Mouse (Mus musculus): ENCODE measurements around the gene Cuedc1. TPM values are rescaled to one million over a fixed set of nuclear protein-coding genes. Genes with fewer than 3 reads are reported as not detected.

Gene Cuedc1
- polyA plus RNA-seq, 1 experiment from 2014 or later: 42.0 TPM

DNA sequence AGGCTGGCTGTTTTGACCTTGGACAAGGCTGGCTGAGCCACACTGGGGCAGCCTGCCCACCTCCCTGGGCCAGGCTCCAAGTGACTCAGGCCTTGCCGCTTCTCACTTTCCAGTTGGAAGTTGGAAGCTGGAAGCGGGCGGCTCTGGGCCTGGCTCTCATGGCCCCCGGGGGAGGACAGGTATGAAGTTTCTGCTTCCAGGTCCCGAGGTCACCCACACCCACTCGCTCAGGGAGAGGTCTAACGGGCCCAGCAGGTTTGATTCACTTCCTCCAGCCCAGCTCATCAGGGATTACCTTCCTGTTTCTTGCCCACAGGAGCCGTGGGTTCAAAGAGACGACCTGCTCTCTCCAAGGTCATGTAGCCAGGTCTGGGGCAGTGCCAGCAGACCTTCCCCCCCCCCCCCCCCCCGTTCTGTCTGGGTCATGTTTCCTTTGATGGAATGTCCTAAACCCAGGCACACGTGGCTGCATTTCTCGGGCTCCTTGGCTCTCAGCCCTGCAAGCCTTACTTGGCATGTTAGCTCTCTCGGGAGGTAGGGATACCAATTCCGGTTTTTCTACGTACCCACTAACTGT lies 67.0 kb downstream of the Cuedc1 start:
- Histone ChIP-seq H3K27me3 (peaks cover 12% of the 10 kb centered on the region), H3K9me3 (no peaks in the 10 kb centered on the region), H3K9ac (peak overlapping the region; percentile 25; the same call in 1 of the 2 replicates), H3K4me1 (peaks cover 50% of the 10 kb centered on the region), H3K4me3 (no peak overlapping the region), H3K4me2 (replicated peaks) (peak overlapping the region; percentile 13; the same call in 1 of the 2 replicates), H3K27ac (peak overlapping the region; percentile 85), H3K36me3 (0 out of 2 replicates have a peak, but pooled peaks cover 1% of the 10 kb centered on the region)
- 16% methylated on average over 15 of the region's 15 CpGs for WGBS
- no peak for ATAC-seq (ENCODE audit: insufficient number of reproducible peaks, insufficient read depth, low FRiP score, low TSS enrichment)

DNA sequence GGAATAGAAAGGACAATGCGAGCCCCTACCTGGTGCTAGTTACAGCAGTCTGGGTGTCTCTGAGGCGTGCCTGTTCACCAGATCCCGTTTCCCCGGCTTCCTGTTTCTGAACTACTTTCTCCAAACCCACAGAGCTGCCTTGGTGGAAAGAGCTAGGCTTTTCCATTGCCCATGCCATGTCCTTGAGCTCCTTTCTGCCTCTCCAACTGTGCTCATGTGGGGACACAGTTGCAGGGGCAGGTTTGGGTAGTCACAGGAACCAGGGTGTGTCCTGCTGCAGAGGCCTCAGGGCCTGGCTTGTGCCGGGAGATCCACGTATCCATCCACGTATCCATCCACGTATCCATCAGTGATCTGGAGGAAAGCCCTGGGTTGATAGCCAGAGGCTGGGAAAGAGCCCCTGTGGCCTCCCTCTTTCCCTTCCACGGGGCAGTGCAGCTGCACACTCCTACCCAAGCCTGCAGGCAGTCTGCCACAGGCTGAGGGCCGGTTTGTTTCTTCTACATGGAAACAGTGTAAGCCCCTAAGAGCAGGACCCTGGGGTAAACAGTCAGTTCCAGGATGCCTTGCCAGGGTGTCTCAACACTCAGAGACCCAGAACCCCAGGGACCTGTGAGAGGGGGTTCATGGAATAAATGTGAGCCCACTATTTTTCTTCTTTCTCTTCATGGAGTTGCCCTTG lies 68.0 kb downstream of the Cuedc1 start:
- no peak overlapping the region for H3K4me2 ChIP-seq (replicated peaks)

DNA sequence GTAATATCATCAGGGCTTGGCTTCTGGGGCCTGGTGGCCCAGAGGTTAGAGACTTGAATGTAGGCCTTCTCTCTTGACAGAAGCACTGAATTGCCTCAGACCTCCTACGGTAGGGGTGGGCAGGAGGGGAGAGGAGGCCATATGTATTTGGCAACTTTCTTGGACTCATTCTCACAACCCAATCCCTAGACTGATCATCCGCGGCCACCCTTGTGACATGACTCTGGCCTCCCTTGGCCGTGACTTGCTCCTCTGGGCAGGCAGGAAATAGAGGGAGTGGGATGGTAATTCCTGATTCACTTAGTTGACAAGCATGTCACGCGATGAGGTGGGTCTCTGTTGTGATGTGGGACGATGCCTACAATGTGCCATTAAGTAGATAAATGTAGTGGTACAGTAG lies 68.6 kb downstream of the Cuedc1 start:
- Histone ChIP-seq H3K9me3 (no peaks in the 10 kb centered on the region), H3K9ac (no peak overlapping the region), H3K27me3 (peaks cover 15% of the 10 kb centered on the region), H3K4me3 (no peak overlapping the region), H3K4me1 (peaks cover 41% of the 10 kb centered on the region), H3K36me3 (0 out of 2 replicates have a peak, but pooled peaks cover 3% of the 10 kb centered on the region), H3K4me2 (replicated peaks) (no peak overlapping the region), H3K27ac (no peak overlapping the region)
- WGBS: 87% methylated on average over 7 of the region's 7 CpGs
- no peak for ATAC-seq (ENCODE audit: insufficient number of reproducible peaks, insufficient read depth, low FRiP score, low TSS enrichment)

More for the DNA sequence above, 68.0 kb downstream of the Cuedc1 start:
- H3K36me3 ChIP-seq: 0 out of 2 replicates have a peak, but pooled peaks cover 3% of the 10 kb centered on the region
- no peak for ATAC-seq (ENCODE audit: insufficient number of reproducible peaks, insufficient read depth, low FRiP score, low TSS enrichment)
- no peak overlapping the region for H3K4me3 ChIP-seq
- H3K27me3 ChIP-seq: peaks cover 15% of the 10 kb centered on the region
- H3K27ac ChIP-seq: peak overlapping the region; percentile 85
- H3K9ac ChIP-seq: no peak overlapping the region
- no peaks in the 10 kb centered on the region for H3K9me3 ChIP-seq
- H3K4me1 ChIP-seq: peaks cover 45% of the 10 kb centered on the region
- WGBS: 52% methylated on average over 10 of the region's 10 CpGs

DNA sequence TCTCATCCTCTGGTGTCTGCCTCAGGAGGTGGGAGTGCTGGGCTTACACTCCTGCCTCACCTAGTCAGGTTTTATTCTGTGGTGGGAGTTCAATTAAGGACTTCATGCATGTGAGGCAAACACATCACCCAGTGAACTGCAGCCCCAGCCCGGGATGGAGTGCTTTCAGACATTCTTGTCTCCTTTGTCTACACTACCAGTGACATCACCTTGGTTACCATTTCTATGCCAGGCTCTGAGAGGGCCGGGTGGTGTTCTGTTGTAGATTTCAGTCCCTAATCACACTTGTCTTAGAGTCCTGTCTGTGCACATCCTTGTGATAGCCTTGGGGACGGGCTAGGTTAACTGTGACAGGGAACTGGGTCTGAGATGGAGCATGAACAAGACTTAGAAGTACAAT lies 70.8 kb downstream of the Cuedc1 start:
- H3K27ac ChIP-seq: no peak overlapping the region
- peaks cover 51% of the 10 kb centered on the region for H3K4me1 ChIP-seq
- 0 out of 2 replicates have a peak, but pooled peaks cover 3% of the 10 kb centered on the region for H3K36me3 ChIP-seq
- no peak overlapping the region for H3K4me2 ChIP-seq (replicated peaks)
- no peak overlapping the region for H3K9ac ChIP-seq
- no peak for ATAC-seq (ENCODE audit: insufficient number of reproducible peaks, insufficient read depth, low FRiP score, low TSS enrichment)
- 66% methylated on average over 3 of the region's 3 CpGs for WGBS
- no peak overlapping the region for H3K4me3 ChIP-seq
- peaks cover 15% of the 10 kb centered on the region for H3K27me3 ChIP-seq
- H3K9me3 ChIP-seq: no peaks in the 10 kb centered on the region

DNA sequence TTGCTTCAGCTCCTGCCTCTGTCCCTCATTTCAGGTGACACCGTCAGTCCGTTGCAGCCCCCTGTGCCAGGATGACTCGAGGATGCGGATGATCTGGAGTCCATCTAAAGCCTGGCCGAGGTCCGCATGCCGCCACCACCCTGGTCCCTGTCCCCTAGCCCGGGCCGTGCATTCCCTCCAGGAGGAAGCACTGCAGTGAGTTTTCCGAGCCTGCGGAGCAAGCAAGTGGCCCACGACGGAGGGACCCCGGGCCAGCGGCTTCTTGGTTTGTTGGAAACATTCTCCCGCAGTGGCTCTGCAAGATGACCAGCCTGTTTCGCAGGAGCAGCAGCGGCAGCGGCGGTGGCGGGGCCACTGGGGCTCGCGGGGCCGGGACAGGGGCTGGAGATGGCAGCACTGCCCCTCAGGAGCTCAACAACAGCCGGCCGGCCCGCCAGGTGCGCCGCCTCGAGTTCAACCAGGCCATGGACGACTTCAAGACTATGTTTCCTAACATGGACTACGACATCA lies 71.7 kb downstream of the Cuedc1 start:
- H3K4me3 ChIP-seq: no peak overlapping the region
- H3K36me3 ChIP-seq: 0 out of 2 replicates have a peak, but pooled peaks cover 3% of the 10 kb centered on the region
- no peak overlapping the region for H3K4me2 ChIP-seq (replicated peaks)
- H3K27ac ChIP-seq: no peak overlapping the region
- no peaks in the 10 kb centered on the region for H3K9me3 ChIP-seq
- H3K4me1 ChIP-seq: peaks cover 53% of the 10 kb centered on the region
- peaks cover 15% of the 10 kb centered on the region for H3K27me3 ChIP-seq
- no peak for ATAC-seq (ENCODE audit: insufficient number of reproducible peaks, insufficient read depth, low FRiP score, low TSS enrichment)
- WGBS: 16% methylated on average over 32 of the region's 32 CpGs
- no peak overlapping the region for H3K9ac ChIP-seq

DNA sequence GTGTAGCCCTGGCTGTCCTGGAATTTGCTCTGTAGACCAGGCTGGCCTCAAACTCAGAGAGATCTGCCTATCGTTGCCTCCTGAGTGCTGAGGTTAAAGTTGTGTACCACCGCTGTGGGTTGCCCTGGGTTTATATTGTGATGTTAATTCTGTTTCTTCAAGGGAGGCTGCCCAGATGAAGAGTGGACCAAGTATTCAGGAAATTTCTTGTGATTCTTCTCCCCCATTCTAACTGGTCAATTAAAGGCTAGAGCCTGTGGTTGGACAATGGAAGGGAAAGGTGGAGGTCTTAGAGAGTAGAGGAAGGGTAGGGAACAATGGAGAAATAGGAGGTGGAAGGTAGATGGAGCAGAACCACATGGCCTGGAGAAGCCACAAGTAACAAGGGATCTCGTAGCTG lies 72.7 kb downstream of the Cuedc1 start:
- 0 out of 2 replicates have a peak, but pooled peaks cover 3% of the 10 kb centered on the region for H3K36me3 ChIP-seq
- ATAC-seq (ENCODE audit: insufficient number of reproducible peaks, insufficient read depth, low FRiP score, low TSS enrichment): no peak
- H3K9ac ChIP-seq: no peak overlapping the region
- peaks cover 15% of the 10 kb centered on the region for H3K27me3 ChIP-seq
- H3K27ac ChIP-seq: no peak overlapping the region
- H3K9me3 ChIP-seq: no peaks in the 10 kb centered on the region
- no peak overlapping the region for H3K4me2 ChIP-seq (replicated peaks)
- WGBS: 77% methylated on average over 3 of the region's 3 CpGs
- H3K4me1 ChIP-seq: peaks cover 43% of the 10 kb centered on the region
- H3K4me3 ChIP-seq: no peak overlapping the region

DNA sequence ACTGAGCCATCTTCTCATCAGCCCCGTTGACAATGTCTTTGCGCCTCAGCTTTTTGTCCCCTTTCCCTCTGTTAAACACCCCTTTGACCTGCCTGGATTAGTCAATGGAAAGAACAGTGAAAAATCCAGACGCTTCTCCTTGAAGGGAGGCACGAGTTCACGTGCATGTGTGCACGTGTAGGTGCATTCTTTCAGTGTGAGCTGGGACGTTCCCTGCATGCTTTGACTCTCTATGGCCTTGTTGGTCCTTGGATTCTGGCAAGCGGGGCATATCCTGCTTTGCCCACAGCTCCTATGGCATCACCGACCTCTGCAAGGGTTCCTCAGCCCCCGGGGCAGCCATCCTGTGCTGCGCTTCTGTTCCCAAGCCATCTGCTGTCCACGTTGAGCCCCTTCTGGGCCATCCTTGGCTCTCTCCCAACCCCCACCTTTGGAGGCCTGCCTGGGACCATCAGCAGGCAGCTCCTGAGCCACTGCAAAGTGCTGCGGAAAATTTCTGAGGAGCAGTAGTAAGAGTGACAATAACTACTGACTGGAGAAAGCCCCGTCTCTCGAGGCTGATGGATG lies 74.1 kb downstream of the Cuedc1 start:
- H3K4me1 ChIP-seq: peaks cover 33% of the 10 kb centered on the region
- H3K27ac ChIP-seq: peak overlapping the region; percentile 74; the same call in 1 of the 2 replicates
- no peak overlapping the region for H3K9ac ChIP-seq
- WGBS: 69% methylated on average over 15 of the region's 15 CpGs
- H3K4me3 ChIP-seq: no peak overlapping the region
- no peaks in the 10 kb centered on the region for H3K9me3 ChIP-seq
- no peak for ATAC-seq (ENCODE audit: insufficient number of reproducible peaks, insufficient read depth, low FRiP score, low TSS enrichment)
- 0 out of 2 replicates have a peak, but pooled peaks cover 3% of the 10 kb centered on the region for H3K36me3 ChIP-seq
- H3K4me2 ChIP-seq (replicated peaks): no peak overlapping the region
- peaks cover 15% of the 10 kb centered on the region for H3K27me3 ChIP-seq

DNA sequence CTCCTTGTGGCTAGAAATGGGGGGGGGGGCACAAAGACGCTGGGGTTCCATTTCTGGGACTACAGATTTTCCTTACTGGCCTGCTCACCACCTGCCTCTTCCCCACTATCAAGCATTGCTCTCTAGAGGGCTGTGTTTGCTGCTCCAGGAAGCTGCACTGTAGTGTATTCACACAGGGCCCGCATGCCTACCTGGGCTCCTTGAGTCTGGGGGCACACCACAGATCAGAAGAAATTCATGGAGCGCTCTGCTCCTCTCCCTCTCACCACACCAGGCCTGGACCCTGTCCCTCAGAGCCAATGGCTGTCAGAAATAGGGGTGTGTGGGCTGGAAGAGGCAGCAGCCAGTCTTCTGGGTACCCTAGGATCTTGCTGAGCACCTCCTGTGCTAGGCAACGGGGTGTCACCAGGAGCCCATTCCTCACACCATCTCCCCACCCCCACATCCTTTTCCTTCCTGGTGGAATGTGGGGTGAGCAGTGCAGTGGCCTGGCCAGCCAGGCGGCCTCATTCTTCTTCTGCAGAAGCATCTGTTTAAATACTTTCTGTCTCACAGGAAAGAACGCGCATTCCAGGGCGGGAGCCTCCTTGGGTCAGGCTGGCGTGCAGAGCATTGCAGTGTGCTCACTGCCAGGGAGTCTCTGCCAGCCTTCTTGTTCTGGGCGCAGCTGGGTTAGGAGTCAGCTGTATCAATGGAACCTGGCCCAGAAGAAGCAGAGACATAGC lies 74.9 kb downstream of the Cuedc1 start:
- Histone ChIP-seq H3K27me3 (peaks cover 15% of the 10 kb centered on the region), H3K4me3 (no peak overlapping the region), H3K27ac (peak overlapping the region; percentile 74), H3K9ac (no peak overlapping the region), H3K4me2 (replicated peaks) (no peak overlapping the region; the same call in 1 of the 2 replicates), H3K36me3 (peaks cover 9% of the 10 kb centered on the region; the same call in 1 of the 2 replicates), H3K4me1 (peaks cover 33% of the 10 kb centered on the region), H3K9me3 (no peaks in the 10 kb centered on the region)
- WGBS: 24% methylated on average over 10 of the region's 10 CpGs
- ATAC-seq (ENCODE audit: insufficient number of reproducible peaks, insufficient read depth, low FRiP score, low TSS enrichment): peak; percentile 32; the same call in 1 of the 2 replicates

DNA sequence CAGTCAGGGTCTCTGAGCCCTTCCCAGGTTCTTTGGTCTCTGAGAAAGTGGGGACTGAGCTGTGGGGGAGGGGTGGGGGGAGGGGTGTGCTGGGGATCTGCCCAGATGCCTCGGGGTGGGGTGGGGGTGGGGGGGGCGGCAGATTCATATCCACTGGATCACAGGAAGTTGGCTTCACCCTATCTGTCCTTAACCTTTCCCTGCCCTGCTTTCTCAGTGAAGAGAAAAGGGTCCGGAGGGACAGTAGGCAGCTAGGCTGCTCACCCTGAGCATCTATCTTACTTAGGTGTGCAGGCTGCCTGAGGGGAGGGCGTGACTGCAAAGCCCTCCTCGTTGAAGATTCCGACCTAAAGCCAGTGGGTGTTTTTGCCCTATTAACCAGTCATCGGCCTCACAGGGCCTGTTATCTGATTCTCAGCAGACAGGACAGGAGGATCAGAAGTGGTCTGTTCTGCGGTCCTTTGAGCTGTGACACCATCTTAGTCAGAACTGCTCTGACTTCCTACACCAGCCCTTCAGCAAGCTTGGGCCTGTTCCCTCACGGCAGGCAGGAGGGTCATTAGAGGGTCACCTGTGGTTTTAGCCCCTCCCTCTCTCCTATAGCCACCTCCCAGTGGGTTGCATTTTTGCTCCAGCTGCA lies 75.6 kb downstream of the Cuedc1 start:
- ATAC-seq (ENCODE audit: insufficient number of reproducible peaks, insufficient read depth, low FRiP score, low TSS enrichment): no peak
- 13% methylated on average over 8 of the region's 9 CpGs for WGBS
- no peak overlapping the region for H3K4me3 ChIP-seq
- H3K9ac ChIP-seq: no peak overlapping the region
- no peak overlapping the region; the same call in 1 of the 2 replicates for H3K4me2 ChIP-seq (replicated peaks)
- H3K27ac ChIP-seq: peak overlapping the region; percentile 74
- H3K36me3 ChIP-seq: peaks cover 15% of the 10 kb centered on the region
- H3K27me3 ChIP-seq: peaks cover 15% of the 10 kb centered on the region
- peaks cover 37% of the 10 kb centered on the region for H3K4me1 ChIP-seq
- no peaks in the 10 kb centered on the region for H3K9me3 ChIP-seq

DNA sequence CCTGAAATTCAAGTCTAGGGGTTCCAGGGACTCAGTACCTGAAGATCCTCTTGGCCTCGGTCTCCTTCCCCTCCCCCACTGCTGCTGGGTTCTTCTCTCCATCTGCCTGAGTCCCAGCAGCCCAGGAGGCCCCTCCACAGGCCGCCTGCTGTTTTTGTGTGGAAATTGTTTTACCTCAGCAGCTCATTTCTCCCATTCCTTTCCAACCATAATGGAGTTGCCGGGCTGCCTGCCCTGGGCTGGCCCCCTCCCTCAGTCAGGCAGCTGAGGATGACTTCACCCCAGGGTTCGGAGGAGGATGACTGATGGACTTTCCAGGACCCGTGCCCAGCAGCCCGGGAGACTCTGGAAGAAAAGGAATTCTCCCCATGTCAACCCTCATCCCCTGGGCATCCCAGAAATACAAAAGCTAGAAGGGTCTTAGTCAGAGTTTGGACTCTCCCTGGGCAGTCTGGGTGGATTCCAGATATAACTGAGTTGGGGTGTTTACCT lies 82.7 kb downstream of the Cuedc1 start:
- Histone ChIP-seq H3K9ac (no peak overlapping the region), H3K4me1 (peaks cover 35% of the 10 kb centered on the region), H3K27me3 (no peaks in the 10 kb centered on the region), H3K36me3 (peaks cover 40% of the 10 kb centered on the region), H3K4me3 (no peak overlapping the region), H3K4me2 (replicated peaks) (peak overlapping the region; percentile 32), H3K27ac (peak overlapping the region; percentile 89), H3K9me3 (no peaks in the 10 kb centered on the region)
- WGBS: 11% methylated on average over 6 of the region's 6 CpGs
- ATAC-seq (ENCODE audit: insufficient number of reproducible peaks, insufficient read depth, low FRiP score, low TSS enrichment): peak; percentile 74
